In the genomic region with DNA sequence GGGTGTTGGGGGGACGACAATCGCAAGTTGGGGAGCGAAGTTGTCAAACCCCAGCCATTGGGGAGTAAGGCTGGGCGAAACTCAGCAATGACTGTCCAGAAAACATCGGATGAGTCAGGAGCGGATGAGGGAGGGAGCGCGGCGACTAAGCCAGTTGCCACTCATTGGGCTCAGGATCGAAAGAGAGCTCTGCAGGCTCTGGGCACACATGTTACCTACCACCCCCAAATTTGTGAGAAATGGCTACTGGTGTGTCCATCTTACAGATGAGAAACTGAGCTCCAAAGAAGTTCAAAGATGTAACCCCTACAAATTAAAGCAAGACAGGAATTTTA, we compare ENCODE assay signal across 8 mouse cellular contexts. TPM values are rescaled to one million over a fixed set of nuclear protein-coding genes. Genes with fewer than 3 reads are reported as not detected.
A peak's percentile ranks its signal among the peaks of the same experiment; 100 is the strongest.
DNase-seq lines count a peak whose midpoint lies in the region; ATAC-seq lines count a peak whose summit lies in the region.

No protein-coding gene starts in this region.

- no peak for DNase-seq in MN1 (ENCODE audit: low spot score)
- no peak for DNase-seq in left cerebral cortex, adult 8-10 months (ENCODE audit: low spot score in 2 of 2)
- DNase-seq in ovary, postnatal 36 days (ENCODE audit: low spot score) = no peak

- peak overlapping the region; percentile 97 for H3K9ac ChIP-seq in embryonic facial prominence, embryonic 15.5 days
- peak overlapping the region; percentile 94 for H3K9ac ChIP-seq in limb, embryonic 12.5 days (replicated peaks)
- peak overlapping the region; percentile 92 for H3K9ac ChIP-seq in stomach, embryonic 14.5 days (replicated peaks; ENCODE audit: low read depth, low read length)

- H3K4me3 ChIP-seq in megakaryocyte, embryonic 14.5 days (replicated peaks) = peak overlapping the region; percentile 99
- peak overlapping the region; percentile 81 for H3K4me3 ChIP-seq in embryonic facial prominence, embryonic 15.5 days (replicated peaks)
- H3K4me3 ChIP-seq in limb, embryonic 12.5 days (replicated peaks) = peak overlapping the region; percentile 82
- peak overlapping the region; percentile 82 for H3K4me3 ChIP-seq in stomach, embryonic 14.5 days (ENCODE audit: low read depth, low read length)

- peaks cover 96% of the 10 kb centered on the region for H3K4me1 ChIP-seq in megakaryocyte, embryonic 14.5 days
- H3K4me1 ChIP-seq in embryonic facial prominence, embryonic 15.5 days = peaks cover 67% of the 10 kb centered on the region
- peaks cover 41% of the 10 kb centered on the region for H3K4me1 ChIP-seq in limb, embryonic 12.5 days (replicated peaks)
- H3K4me1 ChIP-seq in stomach, embryonic 14.5 days (ENCODE audit: control insufficient read depth, insufficient read depth, low read length) = peaks cover 35% of the 10 kb centered on the region

- H3K27ac ChIP-seq in embryonic facial prominence, embryonic 15.5 days (replicated peaks) = peak overlapping the region; percentile 95
- peak overlapping the region; percentile 91 for H3K27ac ChIP-seq in limb, embryonic 12.5 days
- H3K27ac ChIP-seq in stomach, embryonic 14.5 days (ENCODE audit: low read length) = peak overlapping the region; percentile 88

- peak overlapping the region; percentile 71 for H3K4me2 ChIP-seq in embryonic facial prominence, embryonic 15.5 days (replicated peaks)
- peak overlapping the region; percentile 74 for H3K4me2 ChIP-seq in limb, embryonic 12.5 days
- peak overlapping the region; percentile 72 for H3K4me2 ChIP-seq in stomach, embryonic 14.5 days (replicated peaks; ENCODE audit: low read depth, low read length)

- no peaks in the 10 kb centered on the region for H3K9me3 ChIP-seq in megakaryocyte, embryonic 14.5 days
- no peaks in the 10 kb centered on the region for H3K9me3 ChIP-seq in embryonic facial prominence, embryonic 15.5 days (replicated peaks)
- no peaks in the 10 kb centered on the region for H3K9me3 ChIP-seq in limb, embryonic 12.5 days
- no peaks in the 10 kb centered on the region for H3K9me3 ChIP-seq in stomach, embryonic 14.5 days (ENCODE audit: control insufficient read depth, low read depth, low read length)

- 1% methylated on average over 10 of the region's 10 CpGs for WGBS in embryonic facial prominence, embryonic 15.5 days
- WGBS in limb, embryonic 12.5 days = under 1% methylated on average over 10 of the region's 10 CpGs
- 3% methylated on average over 10 of the region's 10 CpGs for WGBS in stomach, embryonic 14.5 days

- no peak for ATAC-seq in megakaryocyte, adult 5-6 weeks (ENCODE audit: poor library complexity, severe bottlenecking)
- peak; percentile 15 for ATAC-seq in embryonic facial prominence, embryonic 15.5 days (ENCODE audit: insufficient number of reproducible peaks, low FRiP score, low TSS enrichment, low read depth)
- no peak for ATAC-seq in limb, embryonic 12.5 days (ENCODE audit: insufficient number of reproducible peaks, insufficient read depth, low FRiP score, low TSS enrichment, low read depth)
- ATAC-seq in stomach, embryonic 14.5 days (ENCODE audit: insufficient number of reproducible peaks, insufficient read depth, low FRiP score, low read depth) = peak; percentile 37; the same call in 1 of the 2 replicates

- peaks cover 34% of the 10 kb centered on the region for H3K36me3 ChIP-seq in megakaryocyte, embryonic 14.5 days (replicated peaks; ENCODE audit: low read length)
- H3K36me3 ChIP-seq in embryonic facial prominence, embryonic 15.5 days = peaks cover 13% of the 10 kb centered on the region; the same call in 1 of the 2 replicates
- H3K36me3 ChIP-seq in limb, embryonic 12.5 days = peaks cover 22% of the 10 kb centered on the region; the same call in 1 of the 2 replicates
- H3K36me3 ChIP-seq in stomach, embryonic 14.5 days (ENCODE audit: control insufficient read depth, insufficient read depth, low read length) = no peaks in the 10 kb centered on the region; the same call in 1 of the 2 replicates

- peaks cover 2% of the 10 kb centered on the region for H3K27me3 ChIP-seq in megakaryocyte, embryonic 14.5 days (replicated peaks)
- no peaks in the 10 kb centered on the region for H3K27me3 ChIP-seq in embryonic facial prominence, embryonic 15.5 days
- no peaks in the 10 kb centered on the region for H3K27me3 ChIP-seq in limb, embryonic 12.5 days
- no peaks in the 10 kb centered on the region for H3K27me3 ChIP-seq in stomach, embryonic 14.5 days (ENCODE audit: control insufficient read depth, insufficient read depth, low read length)

RNA-seq across cellular contexts. Expression of gene Capn2, which starts 0.2 kb away (rescaled TPM):
- polyA plus RNA-seq in megakaryocyte, embryonic 14.5 days (2012; ENCODE audit: insufficient read depth, low replicate concordance) = 46.0 and 47.8 TPM in 2 replicates
- total RNA-seq in megakaryocyte, adult 5-6 weeks (2015) = 108 and 122 TPM in 2 replicates
- 174 and 241 TPM in 2 replicates for total RNA-seq in megakaryocyte, adult 5-6 weeks (2017)
- 132 and 134 TPM in 2 replicates for polyA plus RNA-seq in embryonic facial prominence, embryonic 15.5 days (2015; fragmentation: Nextera tagmentation; extraction: Ambion mirVana)
- polyA plus RNA-seq in limb, embryonic 12.5 days (2016; fragmentation: Nextera tagmentation; extraction: Ambion mirVana) = 134 TPM in 2 replicates
- 89.2 and 96.4 TPM in 2 replicates for polyA plus RNA-seq in stomach, embryonic 14.5 days (2014; fragmentation: Nextera tagmentation; extraction: Ambion mirVana)
- 10 to 100 TPM; 66.6 to 73.1 (median 71.6) TPM for total RNA-seq in left cerebral cortex, adult 8-10 months (2022)

RNA-seq across cellular contexts. Expression of gene Capn8, which starts 47.2 kb away (rescaled TPM):
- polyA plus RNA-seq in megakaryocyte, embryonic 14.5 days (2012; ENCODE audit: insufficient read depth, low replicate concordance) = not detected in 2 replicates
- total RNA-seq in megakaryocyte, adult 5-6 weeks (2015) = not detected in 2 replicates
- not detected in 2 replicates for total RNA-seq in megakaryocyte, adult 5-6 weeks (2017)
- polyA plus RNA-seq in embryonic facial prominence, embryonic 15.5 days (2015; fragmentation: Nextera tagmentation; extraction: Ambion mirVana) = 0.71 and 0.77 TPM in 2 replicates
- not detected in 2 replicates for polyA plus RNA-seq in limb, embryonic 12.5 days (2016; fragmentation: Nextera tagmentation; extraction: Ambion mirVana)
- polyA plus RNA-seq in stomach, embryonic 14.5 days (2014; fragmentation: Nextera tagmentation; extraction: Ambion mirVana) = 1.1 and 1.5 TPM in 2 replicates
- under 1 TPM in 1 of 4 experiments, not detected in 3; 0.18 TPM for total RNA-seq in left cerebral cortex, adult 8-10 months (2022)

Comparison
In these comparisons a context has a peak if more than half of its experiments do, and no peak if none do; other contexts are left out.
1. ATAC-seq: peak in embryonic facial prominence, embryonic 15.5 days (single experiment) and stomach, embryonic 14.5 days (single experiment); none in megakaryocyte, adult 5-6 weeks (single experiment) and limb, embryonic 12.5 days (single experiment).
2. Peak in every context shown above with its lines, with median percentiles within 50 percentile points of each other: H3K4me3 ChIP-seq, H3K27ac ChIP-seq, H3K4me2 ChIP-seq and H3K9ac ChIP-seq.